Mouse (Mus musculus) inflammation-experienced regulatory T-cells, adult 6 months (primary cell): ENCODE results near the gene Tfap2a. TPM values are rescaled to one million over a fixed set of nuclear protein-coding genes. Genes with fewer than 3 reads are reported as not detected.

Source experiments
- ATAC-seq: one replicate; pipeline ENCODE4 v1.8.0; 2017
- polyA plus RNA-seq, 3 experiments: library from polyadenylated mRNA; unstranded; fragments of 100-300 nt; shearing (Covaris generic); gene quantifications; one replicate each; pipeline ENCODE4 v1.2.1; 2017

The Tfap2a gene
- polyA plus RNA-seq, 3 experiments from 2014 or later: not detected

DNA sequence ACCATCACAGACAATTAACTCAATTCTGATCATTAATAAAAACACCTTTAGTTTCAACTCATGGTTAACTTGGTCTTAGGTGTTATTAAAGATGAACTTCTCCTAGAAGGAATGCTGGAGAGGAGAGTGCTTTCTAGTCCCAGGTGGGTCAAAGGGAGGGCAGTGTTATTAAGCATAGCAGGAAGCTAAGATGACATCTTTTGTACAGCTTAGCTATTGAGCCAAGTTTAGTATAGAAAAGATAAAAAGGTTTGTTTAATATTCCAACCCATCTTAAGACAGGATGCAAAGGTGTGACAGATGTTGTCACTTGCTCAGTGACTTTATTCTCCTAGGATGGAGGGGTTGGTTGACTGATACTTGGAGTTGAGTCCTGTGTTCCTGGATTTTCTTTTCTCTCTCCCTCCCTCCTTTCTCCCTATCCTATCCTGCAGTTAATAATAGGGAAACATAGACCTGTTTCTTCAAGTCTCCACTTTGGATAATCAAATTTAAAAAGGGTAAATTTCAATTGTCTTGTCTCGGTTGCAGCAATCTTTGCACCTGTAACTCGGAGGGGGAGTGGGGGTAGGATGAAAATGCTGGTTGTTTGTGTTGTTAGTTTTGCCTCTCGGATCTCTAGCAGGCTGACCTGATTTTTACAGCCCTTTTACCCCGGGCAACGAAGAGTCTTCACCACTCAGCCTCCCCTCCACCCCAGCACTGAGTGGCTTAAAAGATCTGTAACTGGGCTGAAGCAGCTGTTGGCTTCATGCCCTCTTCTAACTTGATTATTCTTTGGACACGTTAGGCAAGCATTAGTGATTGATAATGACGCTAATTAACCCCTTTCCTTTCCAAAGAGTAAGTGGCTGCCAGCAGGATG, 26.3 kb downstream of the Tfap2a start:
- ATAC-seq: no peak

DNA sequence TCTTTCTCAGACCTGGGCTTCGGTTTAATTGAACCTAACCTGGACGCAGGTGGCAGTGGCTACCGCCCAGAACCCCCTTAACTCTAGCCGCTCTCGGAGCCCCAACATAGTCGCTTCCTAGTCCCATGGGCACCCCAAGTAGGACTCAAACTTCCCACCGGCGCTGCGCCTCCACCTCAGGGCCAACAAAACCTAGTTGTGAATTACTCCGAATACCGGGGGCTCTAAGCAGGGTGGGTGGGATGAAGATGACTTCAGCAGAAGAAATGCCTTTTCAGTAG, 28.2 kb downstream of the Tfap2a start:
- no peak for ATAC-seq

DNA sequence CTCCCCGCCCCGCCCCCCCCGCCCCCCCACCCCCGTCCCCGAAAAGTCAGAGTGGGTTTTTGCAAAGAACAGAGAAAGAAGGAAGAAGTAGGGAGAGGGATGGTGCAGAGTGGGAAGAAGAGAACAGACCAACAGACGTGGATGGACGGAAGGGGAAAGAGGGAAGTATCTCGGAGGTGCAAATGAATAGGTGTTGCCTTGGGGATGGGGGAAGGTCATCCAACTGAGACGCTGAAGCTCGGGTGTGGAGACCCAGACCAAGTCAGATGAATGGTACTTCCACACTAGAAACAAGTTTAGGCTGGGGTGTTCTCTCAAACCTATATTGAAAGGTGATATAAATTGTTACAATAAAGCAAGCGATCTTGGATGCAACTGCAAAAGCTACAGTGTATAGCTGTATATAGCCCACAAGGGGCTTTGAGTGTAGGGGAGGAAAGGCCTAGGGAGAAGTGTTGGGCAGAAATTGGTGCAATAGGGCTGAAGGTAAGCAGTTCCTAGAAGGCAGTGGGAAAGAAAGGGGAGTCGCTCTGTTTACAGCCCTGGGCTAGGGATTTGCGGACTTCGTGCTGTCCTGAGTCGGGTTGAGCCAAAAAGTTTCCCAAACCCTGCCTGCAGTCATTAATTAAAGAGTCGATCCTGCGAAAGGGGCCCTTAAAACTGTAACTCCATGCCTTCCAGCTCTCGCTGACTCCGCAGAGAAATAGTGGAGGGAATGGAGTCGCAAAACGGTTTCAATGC, 28.7 kb downstream of the Tfap2a start:
- ATAC-seq: no peak

DNA sequence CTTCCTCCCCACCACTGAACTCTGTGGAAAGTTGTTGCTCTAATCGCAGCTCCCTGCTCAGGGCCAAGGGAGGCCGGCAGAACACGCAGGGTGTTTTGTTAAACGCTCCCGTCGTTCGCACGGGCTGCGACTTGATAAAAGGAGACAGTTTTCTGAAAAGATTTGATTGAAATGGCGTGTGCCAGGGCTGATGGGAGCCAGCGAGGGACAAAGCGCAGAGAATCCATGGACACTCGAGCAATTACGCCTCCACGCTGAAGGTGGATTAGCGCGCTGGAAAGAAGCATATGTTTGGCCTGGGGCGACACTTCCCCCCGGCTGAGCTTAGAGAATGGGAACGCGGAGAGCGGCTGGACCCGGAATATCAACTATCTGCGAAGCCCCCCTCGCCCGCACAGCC, 29.3 kb downstream of the Tfap2a start:
- no peak for ATAC-seq

DNA sequence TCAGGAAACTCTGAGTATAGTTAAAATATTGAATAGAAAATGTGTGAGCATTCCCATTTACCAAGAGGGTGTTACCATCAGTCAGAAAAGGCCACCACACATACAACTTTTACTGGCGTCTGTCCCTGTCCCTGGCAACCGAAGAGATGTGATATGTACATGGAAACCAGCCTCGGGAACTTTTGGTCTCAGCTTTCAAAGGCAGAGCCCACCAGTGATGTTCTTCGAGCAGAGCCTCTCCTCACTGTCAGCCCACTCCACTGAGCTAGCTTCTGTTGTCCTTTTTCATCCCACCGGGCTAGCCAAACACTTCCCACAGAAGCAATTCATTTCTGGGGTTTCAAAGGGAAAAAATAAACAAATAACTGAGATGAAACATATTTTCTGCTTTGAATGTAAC, 29.9 kb downstream of the Tfap2a start:
- no peak for ATAC-seq

DNA sequence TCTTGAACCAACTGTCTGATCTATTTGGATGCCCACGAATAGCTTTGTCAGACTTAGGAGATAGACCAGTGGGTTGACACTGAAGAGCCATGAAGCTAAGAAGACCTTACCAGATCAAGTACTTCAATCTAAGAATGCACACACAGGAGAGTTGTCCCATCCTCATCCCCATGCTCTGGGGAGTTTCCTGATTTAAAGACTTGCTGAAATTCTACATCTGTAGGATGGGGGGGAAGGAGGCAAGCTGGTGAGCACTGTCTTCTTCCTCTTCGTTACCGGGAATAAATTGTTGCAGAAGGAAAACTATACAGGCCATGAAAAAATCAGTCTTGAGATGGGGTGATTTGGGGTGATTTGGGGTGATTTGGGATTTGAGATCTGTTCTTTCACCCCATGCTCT, 30.5 kb downstream of the Tfap2a start:
- ATAC-seq: no peak

DNA sequence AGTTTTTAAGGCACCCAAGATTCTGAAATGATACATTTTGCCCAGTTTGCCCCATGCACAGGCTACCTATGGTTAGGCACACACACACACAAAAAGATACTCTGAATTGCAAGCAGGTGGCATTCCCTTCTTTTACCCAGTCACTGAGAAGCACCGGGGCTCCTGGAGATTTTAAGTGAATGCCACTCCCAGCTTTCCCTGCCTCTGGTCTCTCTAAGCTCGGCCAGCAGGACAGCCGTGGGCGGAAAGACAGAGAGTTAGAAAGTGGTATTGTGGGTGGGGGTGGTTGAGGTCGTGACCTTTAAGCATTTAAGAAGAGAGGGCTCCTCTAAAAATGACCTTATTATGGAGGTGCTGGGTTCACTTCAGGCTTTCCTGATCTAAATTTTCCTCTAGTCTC, 31.6 kb downstream of the Tfap2a start:
- ATAC-seq: no peak

DNA sequence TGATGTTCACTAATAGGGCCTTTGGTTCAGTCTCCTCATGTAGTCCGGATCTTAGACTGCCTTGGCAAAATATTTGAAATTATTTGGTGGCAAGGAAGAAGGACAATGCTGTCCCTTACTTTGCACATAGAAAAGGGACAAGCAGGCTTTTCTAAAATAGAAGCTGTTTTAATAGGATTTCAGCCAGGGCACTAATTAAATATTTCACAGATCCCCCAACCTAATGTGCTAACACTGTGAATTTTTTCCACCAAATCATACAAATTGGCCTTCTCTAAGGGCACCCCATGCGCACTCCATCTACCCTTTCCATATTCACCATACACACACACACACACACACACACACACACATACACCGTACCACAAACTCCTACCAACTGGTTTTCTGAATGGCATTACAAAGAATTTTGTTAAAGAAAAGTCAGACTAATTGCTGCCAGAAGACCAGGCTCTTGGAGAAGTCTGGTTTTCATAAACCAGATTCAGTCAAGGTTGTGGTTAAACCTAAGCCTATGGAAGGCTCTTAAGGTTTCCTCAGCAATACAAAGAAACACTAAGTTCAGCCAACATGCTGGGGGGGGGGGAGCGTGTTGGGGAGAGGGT, 32.3 kb downstream of the Tfap2a start:
- no peak for ATAC-seq

DNA sequence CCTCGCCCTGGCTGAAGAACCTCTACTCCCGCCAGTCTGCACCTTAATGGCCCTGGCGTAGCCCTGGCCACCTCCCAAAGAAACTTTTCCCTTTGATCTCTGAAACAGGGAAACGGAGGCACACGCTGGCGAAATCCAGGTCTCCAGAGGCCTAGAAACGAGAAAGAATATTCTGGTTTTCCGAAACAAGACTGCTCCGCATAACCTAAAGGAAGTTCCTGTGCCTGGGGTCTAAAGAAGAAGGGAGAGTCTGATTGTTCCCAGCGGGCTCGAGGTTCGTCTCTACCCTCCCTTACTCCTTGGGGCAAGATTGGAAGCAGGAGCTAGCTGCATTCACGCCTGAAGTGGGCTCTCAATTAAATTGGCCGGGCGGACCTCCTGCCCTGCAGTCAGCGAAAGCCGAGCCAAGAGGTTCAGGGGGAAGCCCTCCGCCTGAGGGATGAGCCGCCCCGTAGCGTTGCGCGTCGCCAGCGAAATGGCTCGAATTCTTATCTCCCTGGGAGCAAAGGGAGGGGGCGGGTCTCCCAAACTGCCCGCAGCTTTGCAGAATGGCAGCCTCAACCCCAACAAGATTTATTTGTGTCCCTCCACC, 33.2 kb downstream of the Tfap2a start:
- ATAC-seq: no peak

DNA sequence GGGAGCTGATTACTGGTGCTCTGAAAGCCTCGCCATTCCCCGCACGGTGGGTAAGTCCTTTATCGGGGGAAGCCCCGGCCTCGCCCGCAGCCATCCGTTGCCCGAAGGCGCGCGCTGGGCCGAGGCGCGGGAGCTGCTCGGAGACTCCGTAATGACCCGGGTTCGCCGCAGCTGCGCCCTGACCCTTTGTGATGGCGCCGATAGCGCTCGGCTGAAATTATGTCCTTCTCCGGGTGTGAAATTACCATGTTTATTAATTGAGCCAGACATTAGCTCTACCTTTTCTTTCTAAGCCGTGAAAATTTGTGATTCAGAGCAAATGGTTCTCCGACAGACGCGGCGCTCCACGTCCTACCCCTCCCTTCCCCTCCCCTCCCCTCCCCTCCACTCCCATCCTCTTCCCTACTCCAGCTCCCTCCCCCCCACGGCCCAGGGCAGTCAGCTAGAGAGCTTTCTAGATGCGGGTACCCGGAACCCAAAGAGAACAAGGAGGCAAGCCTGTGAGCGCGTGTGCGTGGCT, 34.1 kb downstream of the Tfap2a start:
- no peak for ATAC-seq

DNA sequence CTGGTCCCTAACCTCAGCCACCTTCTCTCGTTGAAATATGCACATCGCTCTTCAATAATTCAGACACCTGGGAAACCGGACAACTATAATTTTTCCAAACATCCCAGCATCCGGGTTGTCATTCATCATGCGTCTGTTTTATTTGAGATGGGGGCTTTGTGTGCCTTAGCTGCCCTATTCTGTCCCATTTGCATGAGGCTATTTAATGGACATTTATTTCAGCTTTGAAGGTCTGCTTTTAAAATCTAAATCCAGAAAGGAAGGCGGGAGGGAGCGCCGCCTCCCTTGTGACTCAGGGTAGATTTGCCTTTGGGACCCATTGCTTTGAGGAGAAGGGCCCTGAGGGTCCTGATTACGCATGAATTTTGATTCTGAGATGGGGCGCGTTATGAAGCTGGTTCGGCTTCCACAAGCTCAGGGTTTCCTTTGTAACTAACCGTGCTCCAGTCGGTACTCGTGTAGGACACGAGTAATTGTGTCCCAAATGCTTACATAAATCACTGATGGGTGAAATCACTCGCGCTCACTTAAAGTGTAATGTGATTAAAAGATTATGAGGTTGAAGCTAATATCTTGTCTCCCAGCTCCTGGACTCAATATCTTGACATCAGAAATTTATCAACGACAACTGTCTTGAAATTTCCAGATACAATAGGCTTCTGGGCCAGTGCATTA, 34.9 kb downstream of the Tfap2a start:
- no peak for ATAC-seq

DNA sequence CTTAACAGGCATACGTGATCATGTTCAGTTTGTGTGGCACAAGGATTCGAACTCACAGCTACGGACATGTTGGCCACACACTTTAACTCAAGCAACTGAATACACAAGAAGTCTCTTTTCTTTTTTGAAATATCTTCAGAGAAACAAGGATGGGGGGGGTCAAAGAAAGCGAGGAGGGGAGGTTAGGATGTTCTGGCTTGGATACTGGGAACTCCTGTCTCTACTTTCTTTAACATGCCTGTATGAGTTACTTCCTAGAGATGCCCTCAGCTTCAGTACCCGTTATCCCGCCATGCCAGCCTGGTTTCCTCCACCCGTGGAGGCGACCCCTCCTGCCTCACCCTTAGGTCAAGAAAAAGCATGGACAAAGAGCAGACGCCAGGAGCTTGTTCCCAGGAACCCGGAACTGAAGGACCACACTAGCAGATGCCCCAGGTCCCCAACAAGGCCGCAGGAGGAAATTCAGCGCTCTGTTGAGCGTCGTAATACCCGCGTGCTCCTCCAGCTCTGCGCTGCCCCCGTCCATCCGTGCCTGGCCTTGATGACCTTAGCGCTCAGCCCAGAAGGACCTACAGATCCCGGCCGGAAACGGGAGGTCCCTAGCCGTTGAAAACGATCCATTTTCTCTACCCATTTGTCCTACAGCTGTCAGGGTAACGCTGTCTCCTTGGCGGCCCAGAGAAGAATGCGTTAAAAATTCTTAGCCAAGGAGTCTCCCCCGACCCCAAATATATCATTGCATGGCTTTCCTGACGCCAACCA, 35.6 kb downstream of the Tfap2a start:
- ATAC-seq: no peak

DNA sequence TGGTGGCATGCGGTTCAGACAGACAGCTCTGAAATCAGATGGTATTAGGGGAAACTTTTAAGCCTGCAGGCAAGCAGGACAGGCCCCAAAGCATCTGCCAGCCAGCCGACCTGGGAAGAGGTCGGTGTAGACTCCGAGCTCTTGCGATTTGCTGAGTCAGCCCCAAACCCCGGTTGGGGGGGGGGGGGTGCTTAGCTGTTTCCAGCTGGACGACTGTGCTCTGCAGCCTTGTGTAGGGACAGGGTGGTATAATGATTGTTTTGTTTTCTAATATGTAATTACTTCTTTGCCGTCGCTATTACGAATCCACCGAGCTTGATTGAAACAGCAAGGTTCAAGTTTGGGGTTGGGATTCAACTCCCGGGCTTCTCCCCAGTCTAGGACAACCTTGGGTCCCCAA, 36.5 kb downstream of the Tfap2a start:
- ATAC-seq: no peak

DNA sequence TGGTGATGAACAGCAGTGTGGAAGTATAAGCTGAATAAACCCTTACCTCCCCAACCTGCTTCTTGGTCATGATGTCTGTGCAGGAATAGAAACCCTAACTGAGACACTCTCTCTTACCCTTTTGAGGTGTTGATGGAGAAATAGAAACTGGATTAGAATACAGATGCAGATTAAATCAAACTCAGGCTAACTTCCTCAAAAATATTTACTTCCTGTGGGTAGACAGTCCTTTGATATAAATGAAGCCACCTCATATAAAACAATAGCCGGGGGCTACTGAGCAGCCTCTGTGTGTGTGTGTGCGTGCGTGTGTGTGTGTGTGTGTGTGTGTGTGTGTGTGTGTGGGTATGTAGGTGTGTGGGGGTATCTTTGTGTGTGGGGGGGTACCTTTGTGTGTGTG, 52.4 kb downstream of the Tfap2a start:
- peak; percentile 69 for ATAC-seq

DNA sequence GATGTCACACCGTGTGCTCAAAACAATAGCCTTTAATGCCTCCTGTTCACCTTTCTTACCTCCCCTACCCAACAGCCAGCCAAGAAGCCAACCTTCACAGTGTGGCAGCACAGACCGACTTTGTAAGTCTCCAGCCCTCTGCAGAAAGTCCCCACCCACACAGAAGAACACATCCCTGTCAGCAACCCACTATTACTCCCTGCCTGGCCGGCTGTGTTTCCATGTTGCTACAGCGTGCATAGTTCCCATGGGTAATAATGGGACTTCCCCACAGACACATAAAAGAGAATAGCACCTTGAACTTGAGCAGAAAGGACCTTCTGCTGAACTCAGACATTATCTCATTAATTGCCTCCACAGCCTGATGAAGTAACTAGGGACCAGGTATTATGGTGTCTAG, 61.4 kb downstream of the Tfap2a start:
- ATAC-seq: peak; percentile 93

Other genes starting within 250 kb of the Tfap2a start
- 1 to 10 TPM in 1 of 3 experiments, under 1 TPM in 1, not detected in 1; 0.17 to 1.1 TPM for gene Gcnt2, start 121.4 kb upstream of the Tfap2a start, polyA plus RNA-seq